Mouse (Mus musculus) CH12.LX (cell line): ENCODE data around the gene Dpm2. TPM values are rescaled to one million over a fixed set of nuclear protein-coding genes. Genes with fewer than 3 reads are reported as not detected.

ENCODE experiments used
- DNase-seq: peaks from one replicate; pipeline ENCODE4 v3.0.0-alpha.2; 2013; ENCODE audit errors: extremely low read depth
- H3K27ac ChIP-seq: 2 replicates; pipeline ENCODE4 v1.5.1; 2012; ENCODE audit warnings: low read depth, mild to moderate bottlenecking, control low read depth, moderate library complexity; ENCODE audit not compliant: insufficient read depth
- H3K27me3 ChIP-seq: replicated peaks from 2 replicates; pipeline ENCODE3; 2012; ENCODE audit warnings: inconsistent platforms
- H3K36me3 ChIP-seq, 2 experiments: replicated peaks in 1 of 2; 2 replicates each; pipeline versions ENCODE3 to v1.6.1; 2012; ENCODE audit warnings: inconsistent platforms in 1 of 2, low read length in 1 of 2, mild to moderate bottlenecking in 1 of 2, mixed read lengths in 1 of 2, moderate library complexity in 1 of 2; ENCODE audit not compliant: control insufficient read depth in 1 of 2, insufficient read depth in 1 of 2
- H3K4me1 ChIP-seq, 2 experiments: 2 replicates each; pipeline ENCODE4 v1.6.1; 2012; ENCODE audit warnings: inconsistent platforms in 1 of 2, moderate library complexity in 1 of 2; ENCODE audit not compliant: insufficient read depth in 2 of 2, control insufficient read depth in 1 of 2
- H3K4me2 ChIP-seq: 2 replicates; pipeline ENCODE4 v1.6.1; 2012; ENCODE audit warnings: low read depth, mild to moderate bottlenecking, control low read depth; ENCODE audit not compliant: poor library complexity, insufficient read depth, severe bottlenecking
- H3K4me3 ChIP-seq, 3 experiments: fragments of 150-350 bp in 1 of 3; sonication (generic) in 1 of 3; replicated peaks in 1 of 3; 2 replicates each; pipeline versions ENCODE3 to v1.5.1; 2011 to 2012; ENCODE audit warnings: low read depth in 2 of 3, low read length in 2 of 3, mild to moderate bottlenecking in 2 of 3, moderate library complexity in 2 of 3, control low read depth in 1 of 3, improper control_type of control experiment in 1 of 3, inconsistent platforms in 1 of 3, mixed read lengths in 1 of 3; ENCODE audit not compliant: poor library complexity in 1 of 3
- H3K79me2 ChIP-seq: replicated peaks from 2 replicates; pipeline ENCODE4 v1.6.1; 2012; ENCODE audit warnings: mild to moderate bottlenecking, moderate library complexity; ENCODE audit not compliant: control insufficient read depth, poor library complexity, insufficient read depth, severe bottlenecking; ENCODE audit errors: extremely low read depth
- H3K9ac ChIP-seq: 2 replicates; pipeline ENCODE4 v1.6.1; 2012; ENCODE audit warnings: low read depth, mild to moderate bottlenecking, control low read depth, moderate library complexity; ENCODE audit not compliant: insufficient read depth
- H3K9me3 ChIP-seq: replicated peaks from 2 replicates; pipeline ENCODE3; 2012; ENCODE audit warnings: low read length, inconsistent platforms, mixed read lengths
- BHLHE40 ChIP-seq: IDR thresholded peaks from 2 replicates; pipeline ENCODE4 v1.6.1; 2011; ENCODE audit warnings: mild to moderate bottlenecking, low read depth, low read length, improper control_type of control experiment
- CHD1 ChIP-seq: IDR thresholded peaks from 2 replicates; pipeline ENCODE4 v1.6.1; 2012; ENCODE audit warnings: low read depth, low read length, improper control_type of control experiment, inconsistent platforms
- CTCF ChIP-seq, 2 experiments: IDR thresholded peaks in 1 of 2; conservative IDR thresholded peaks in 1 of 2; 2 replicates each; pipeline ENCODE4 v1.5.1; 2011 to 2012; ENCODE audit warnings: low read depth in 2 of 2, low read length in 2 of 2, improper control_type of control experiment in 1 of 2, inconsistent platforms in 1 of 2, mild to moderate bottlenecking in 1 of 2, moderate library complexity in 1 of 2
- E2F4 ChIP-seq: IDR thresholded peaks from 2 replicates; pipeline ENCODE4 v1.6.1; 2011; ENCODE audit warnings: low read depth, low read length, improper control_type of control experiment; ENCODE audit not compliant: insufficient replicate concordance
- EP300 ChIP-seq: IDR thresholded peaks from 2 replicates; pipeline ENCODE4 v1.6.1; 2011; ENCODE audit warnings: low read length, improper control_type of control experiment
- ETS1 ChIP-seq: conservative IDR thresholded peaks from 2 replicates; pipeline ENCODE4 v1.6.1; 2012; ENCODE audit warnings: low read depth, mild to moderate bottlenecking, inconsistent platforms, low read length, improper control_type of control experiment, moderate library complexity
- HCFC1 ChIP-seq: IDR thresholded peaks from 2 replicates; pipeline ENCODE4 v1.6.1; 2012; ENCODE audit warnings: low read depth, mild to moderate bottlenecking, inconsistent platforms, low read length, improper control_type of control experiment
- IRF4 ChIP-seq: IDR thresholded peaks from 2 replicates; pipeline ENCODE4 v1.6.1; 2014; ENCODE audit warnings: low read depth, mild to moderate bottlenecking, inconsistent platforms, low read length, improper control_type of control experiment
- JUN ChIP-seq: IDR thresholded peaks from 2 replicates; pipeline ENCODE4 v1.6.1; 2011; ENCODE audit warnings: low read depth, mild to moderate bottlenecking, low read length, improper control_type of control experiment, moderate library complexity; ENCODE audit not compliant: insufficient read depth
- KAT2A ChIP-seq: IDR thresholded peaks from 2 replicates; pipeline ENCODE4 v1.6.1; 2012; ENCODE audit warnings: low read length, improper control_type of control experiment, inconsistent platforms; ENCODE audit not compliant: insufficient replicate concordance
- MAX ChIP-seq: IDR thresholded peaks from 2 replicates; pipeline ENCODE4 v1.6.1; 2011; ENCODE audit warnings: low read length, improper control_type of control experiment
- MEF2A ChIP-seq: IDR thresholded peaks from 2 replicates; pipeline ENCODE4 v1.6.1; 2014; ENCODE audit warnings: low read depth, mild to moderate bottlenecking, inconsistent platforms, low read length, improper control_type of control experiment, borderline replicate concordance
- MYC ChIP-seq: IDR thresholded peaks from 2 replicates; pipeline ENCODE4 v1.6.1; 2011; ENCODE audit warnings: low read depth, mild to moderate bottlenecking, improper control_type of control experiment, low read length
- POLR2A ChIP-seq: IDR thresholded peaks from 2 replicates; pipeline ENCODE4 v1.6.1; 2011; ENCODE audit warnings: low read depth, mild to moderate bottlenecking, improper control_type of control experiment, low read length
- POLR2AphosphoS2 ChIP-seq: IDR thresholded peaks from 2 replicates; pipeline ENCODE4 v1.6.1; 2011; ENCODE audit warnings: low read depth, low read length, improper control_type of control experiment
- RAD21 ChIP-seq: IDR thresholded peaks from 2 replicates; pipeline ENCODE4 v1.6.1; 2011; ENCODE audit warnings: low read depth, mild to moderate bottlenecking, low read length, improper control_type of control experiment, moderate library complexity
- RCOR1 ChIP-seq: conservative IDR thresholded peaks from 2 replicates; pipeline ENCODE4 v1.6.1; 2012; ENCODE audit warnings: low read depth, mild to moderate bottlenecking, inconsistent platforms, low read length, improper control_type of control experiment
- SIN3A ChIP-seq: IDR thresholded peaks from 2 replicates; pipeline ENCODE4 v1.6.1; 2012; ENCODE audit warnings: low read length, improper control_type of control experiment, inconsistent platforms
- TBP ChIP-seq: conservative IDR thresholded peaks from 2 replicates; pipeline ENCODE4 v1.6.1; 2011; ENCODE audit warnings: low read depth, low read length, improper control_type of control experiment
- UBTF ChIP-seq: IDR thresholded peaks from 2 replicates; pipeline ENCODE4 v1.6.1; 2012; ENCODE audit warnings: low read depth, mild to moderate bottlenecking, inconsistent platforms, low read length, improper control_type of control experiment, moderate library complexity
- ZC3H11A ChIP-seq: IDR thresholded peaks from 2 replicates; pipeline ENCODE4 v1.6.1; 2012; ENCODE audit warnings: low read depth, mild to moderate bottlenecking, inconsistent platforms, low read length, improper control_type of control experiment
- ZKSCAN1 ChIP-seq: IDR thresholded peaks from 2 replicates; pipeline ENCODE4 v1.6.1; 2012; ENCODE audit warnings: low read depth, inconsistent platforms, low read length, improper control_type of control experiment, borderline replicate concordance
- ZNF384 ChIP-seq: IDR thresholded peaks from 2 replicates; pipeline ENCODE4 v1.6.1; 2012; ENCODE audit warnings: low read depth, low read length, improper control_type of control experiment, inconsistent platforms
- dilution Hi-C: fragments of 300-500 bp; cut with MboI; formaldehyde crosslinking; loops from 2 replicates; pipeline ENCODE4 v1.14.3; 2020; ENCODE audit warnings: low sequenced_read_pairs; ENCODE audit not compliant: extremely low pct_unique_long_range_greater_than_20kb, extremely low pct_ligation_motif_present
- in situ Hi-C: fragments of 300-500 bp; cut with MboI; formaldehyde crosslinking; loops from 3 replicates; pipeline ENCODE4 v1.14.3; 2019; ENCODE audit warnings: low sequenced_read_pairs, low pct_ligation_motif_present, low pct_unique_long_range_greater_than_20kb, mixed read lengths
- polyA plus RNA-seq: library from polyadenylated mRNA; unstranded; fragments of >175 nt; gene quantifications from 2 replicates; pipeline ENCODE4 v1.2.1, GENCODE M21; 2012; ENCODE audit warnings: low read depth; ENCODE audit not compliant: insufficient read length
- total RNA-seq, 2 experiments: library from RNA; depleted of rRNA; stranded (reverse); fragments of 300-350 nt in 1 of 2; fragments of >200 nt in 1 of 2; gene quantifications; 2 replicates each; pipeline ENCODE4 v1.2.3; 2012 to 2014

The Dpm2 gene
- total and polyA plus RNA-seq, 3 experiments: 30.9 to 63.6 (median 33.8) TPM

GRCm38 (mm10) chr2:32597248-32597647, 26.6 kb downstream of the Dpm2 start:
- H3K27me3 ChIP-seq: no peaks in the 10 kb centered on the region
- peaks cover 51 to 84% of the 10 kb centered on the region in 2 experiments for H3K36me3 ChIP-seq
- no peak overlapping the region for H3K4me2 ChIP-seq

GRCm38 (mm10) chr2:32597699-32598098, 27.0 kb downstream of the Dpm2 start:
- Histone ChIP-seq H3K79me2 (no peaks in the 10 kb centered on the region), H3K4me3 (no peak overlapping the region), H3K27ac (no peak overlapping the region), H3K9me3 (no peaks in the 10 kb centered on the region), H3K4me1 (peaks cover 0 to 18% of the 10 kb centered on the region in 2 experiments; a peak in 2 of 4 replicates), H3K27me3 (no peaks in the 10 kb centered on the region), H3K36me3 (peaks cover 50 to 80% of the 10 kb centered on the region in 2 experiments), H3K9ac (no peak overlapping the region), H3K4me2 (no peak overlapping the region)
- no peak for DNase-seq
- TF ChIP-seq EP300: no peak
- dilution Hi-C loops: no loop called here
- in situ Hi-C loops: no loop called here

More at GRCm38 (mm10) chr2:32597248-32597647, 26.6 kb downstream of the Dpm2 start:
- no peak for DNase-seq
- Histone ChIP-seq H3K9ac (no peak overlapping the region), H3K9me3 (no peaks in the 10 kb centered on the region), H3K79me2 (no peaks in the 10 kb centered on the region), H3K27ac (no peak overlapping the region), H3K4me1 (peaks cover 0 to 14% of the 10 kb centered on the region in 2 experiments; a peak in 2 of 4 replicates), H3K4me3 (no peak overlapping the region)
- TF ChIP-seq E2F4: no peak
- no peak for TF ChIP-seq SIN3A
- TF ChIP-seq POLR2A: no peak
- no peak for TF ChIP-seq MYC
- no peak for TF ChIP-seq UBTF
- TF ChIP-seq ZC3H11A: no peak
- TF ChIP-seq IRF4: no peak
- no peak for TF ChIP-seq JUN
- no peak for TF ChIP-seq MAX
- no peak for TF ChIP-seq ZNF384
- TF ChIP-seq POLR2AphosphoS2: no peak
- TF ChIP-seq RCOR1: no peak
- in situ Hi-C loops: no loop called here
- dilution Hi-C loops: no loop called here

- no peak for TF ChIP-seq HCFC1
- no peak for TF ChIP-seq RAD21
- TF ChIP-seq ETS1: no peak
- no peak for TF ChIP-seq ZKSCAN1
- TF ChIP-seq BHLHE40: no peak
- no peak for TF ChIP-seq MEF2A
- TF ChIP-seq MYC: no peak
- TF ChIP-seq KAT2A: no peak
- TF ChIP-seq CTCF (conservative IDR thresholded peaks at IDR 0.05 in 1 of 2, IDR thresholded peaks at IDR 0.05 in 1 of 2; ENCODE audit: low read depth in 2 of 2, low read length in 2 of 2): no peak
- TF ChIP-seq TBP: no peak
- TF ChIP-seq CHD1: no peak
- Histone ChIP-seq H3K36me3 (peaks cover 46 to 72% of the 10 kb centered on the region in 2 experiments), H3K4me1 (peaks cover 0 to 19% of the 10 kb centered on the region in 2 experiments; a peak in 2 of 4 replicates), H3K27me3 (no peaks in the 10 kb centered on the region), H3K9me3 (no peaks in the 10 kb centered on the region), H3K79me2 (no peaks in the 10 kb centered on the region), H3K4me3 (no peak overlapping the region), H3K4me2 (no peak overlapping the region), H3K27ac (no peak overlapping the region), H3K9ac (no peak overlapping the region)
- DNase-seq: no peak
- in situ Hi-C loops (no loop called here), dilution Hi-C loops (no loop called here)
Measured at GRCm38 (mm10) chr2:32598506-32598905, 27.8 kb downstream of the Dpm2 start.
